Mouse (Mus musculus) ES-Bruce4 (cell line): ENCODE measurements around the gene Bzw2. TPM values are rescaled to one million over a fixed set of nuclear protein-coding genes. Genes with fewer than 3 reads are reported as not detected.

Experiments
- H3K27ac ChIP-seq: 2 replicates; pipeline ENCODE4 v1.5.1; 2012; ENCODE audit warnings: low read length, inconsistent platforms; ENCODE audit not compliant: insufficient read depth
- H3K27me3 ChIP-seq: 2 replicates; pipeline ENCODE4 v1.6.1; 2012; ENCODE audit warnings: mild to moderate bottlenecking, low read length, inconsistent platforms; ENCODE audit not compliant: control insufficient read depth, poor library complexity, insufficient read depth, severe bottlenecking
- H3K36me3 ChIP-seq: 2 replicates; pipeline ENCODE4 v1.6.1; 2012; ENCODE audit warnings: inconsistent platforms, mild to moderate bottlenecking, low read length, moderate library complexity; ENCODE audit not compliant: control insufficient read depth, poor library complexity, insufficient read depth, severe bottlenecking
- H3K4me1 ChIP-seq: one replicate; pipeline ENCODE4 v1.8.1; 2011; ENCODE audit warnings: low read length; ENCODE audit not compliant: control insufficient read depth, insufficient read depth
- H3K4me3 ChIP-seq: 2 replicates; pipeline ENCODE4 v1.5.1; 2011; ENCODE audit warnings: low read depth, mild to moderate bottlenecking, low read length
- H3K9ac ChIP-seq: 2 replicates; pipeline ENCODE4 v1.6.1; 2012; ENCODE audit warnings: low read depth, mild to moderate bottlenecking, inconsistent platforms; ENCODE audit not compliant: poor library complexity, severe bottlenecking
- H3K9me3 ChIP-seq: replicated peaks from 2 replicates; pipeline ENCODE4 v1.6.1; 2012; ENCODE audit warnings: mild to moderate bottlenecking, low read length, inconsistent platforms; ENCODE audit not compliant: control insufficient read depth, poor library complexity, insufficient read depth, severe bottlenecking
- CTCF ChIP-seq: IDR thresholded peaks from one replicate; pipeline ENCODE4 v1.8.1; 2011; ENCODE audit warnings: low read depth, low read length
- EP300 ChIP-seq: IDR thresholded peaks from 2 replicates; pipeline ENCODE4 v1.6.1; 2011; ENCODE audit warnings: low read depth, low read length; ENCODE audit not compliant: insufficient read depth
- POLR2A ChIP-seq: IDR thresholded peaks from one replicate; pipeline ENCODE4 v1.8.1; 2011; ENCODE audit warnings: low read length; ENCODE audit not compliant: insufficient read depth
- polyA plus RNA-seq: library from polyadenylated mRNA; stranded (reverse); fragments of >200 nt; gene quantifications from 2 replicates; pipeline ENCODE4 v1.2.4, GENCODE M21; 2011; ENCODE audit warnings: low read depth; ENCODE audit not compliant: missing spikeins, insufficient read depth, insufficient read length

Bzw2 gene
- polyA plus RNA-seq, 1 experiment: 190 TPM

DNA sequence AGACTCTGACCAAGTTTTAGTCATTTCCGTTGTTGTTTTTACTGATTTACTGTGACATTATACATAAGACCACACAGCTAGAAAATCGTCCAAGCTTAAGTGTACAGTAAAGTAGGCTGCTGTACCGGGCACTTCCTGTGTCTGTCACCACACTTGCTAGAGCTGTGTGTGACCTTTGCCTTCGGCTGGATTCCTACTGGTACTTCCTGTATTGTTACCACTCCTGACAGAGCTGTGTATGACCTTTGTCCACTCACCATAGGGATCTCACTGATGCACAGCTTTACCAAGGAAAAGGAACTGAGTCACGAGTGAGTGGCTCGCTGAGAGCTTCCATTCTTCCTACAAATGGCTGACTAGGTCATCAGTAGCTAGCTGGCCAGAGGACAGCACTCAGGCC lies 29.2 kb upstream of the Bzw2 start:
- Histone ChIP-seq H3K27ac (no peak overlapping the region), H3K4me3 (no peak overlapping the region), H3K4me1 (no peaks in the 10 kb centered on the region), H3K36me3 (peaks cover 2% of the 10 kb centered on the region; the same call in 1 of the 2 replicates), H3K9me3 (no peaks in the 10 kb centered on the region), H3K27me3 (no peaks in the 10 kb centered on the region), H3K9ac (no peak overlapping the region)
- no peak for TF ChIP-seq CTCF

DNA sequence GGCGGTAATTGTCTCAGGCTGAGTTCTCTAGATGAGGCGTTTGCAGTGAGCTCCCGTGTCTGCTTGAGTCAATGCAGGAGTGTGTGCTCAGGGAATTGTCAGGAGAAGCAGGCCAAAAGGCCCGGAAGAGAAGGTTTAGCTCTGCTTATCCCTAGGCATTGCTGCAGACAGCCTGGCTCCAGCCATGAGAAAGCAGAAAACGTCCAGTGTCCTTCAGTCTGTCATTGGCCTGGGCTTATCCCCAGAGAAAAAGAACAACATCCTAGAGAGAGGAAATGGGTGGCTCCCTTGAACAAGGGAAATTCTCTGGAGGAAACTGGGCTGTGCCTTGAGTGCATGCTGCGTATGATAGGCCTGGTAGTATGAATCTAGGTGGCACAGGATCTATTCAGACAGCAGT lies 24.7 kb upstream of the Bzw2 start:
- no peak overlapping the region for H3K9ac ChIP-seq
- no peaks in the 10 kb centered on the region for H3K9me3 ChIP-seq
- H3K36me3 ChIP-seq: peaks cover 2% of the 10 kb centered on the region; the same call in 1 of the 2 replicates
- H3K27me3 ChIP-seq: no peaks in the 10 kb centered on the region
- no peak overlapping the region for H3K27ac ChIP-seq
- TF ChIP-seq CTCF: no peak
- no peak for TF ChIP-seq EP300
- TF ChIP-seq POLR2A: no peak
- H3K4me3 ChIP-seq: no peak overlapping the region
- H3K4me1 ChIP-seq: no peaks in the 10 kb centered on the region

DNA sequence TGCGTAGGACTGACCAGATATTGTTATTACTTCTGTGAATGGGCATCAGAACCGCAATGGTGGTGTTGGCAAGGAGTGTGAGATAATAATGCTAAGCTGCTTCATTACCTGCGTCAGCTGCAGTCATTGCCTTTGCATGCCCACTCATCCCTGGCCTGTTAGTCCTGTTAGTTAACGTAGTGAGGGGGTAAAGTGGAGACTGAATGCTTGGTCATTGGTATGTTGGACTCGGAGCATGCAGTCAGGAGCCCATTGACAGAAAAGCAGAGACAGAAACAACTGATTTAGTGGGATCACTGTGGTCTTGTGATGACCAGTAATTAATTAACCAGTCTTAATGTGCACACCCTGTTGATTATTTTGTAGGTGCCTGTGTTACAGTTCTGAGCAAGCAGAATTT lies 19.3 kb upstream of the Bzw2 start:
- H3K9ac ChIP-seq: no peak overlapping the region
- no peaks in the 10 kb centered on the region for H3K4me1 ChIP-seq
- H3K4me3 ChIP-seq: no peak overlapping the region
- TF ChIP-seq CTCF (no peak), POLR2A (no peak), EP300 (no peak)
- no peaks in the 10 kb centered on the region for H3K9me3 ChIP-seq
- H3K27ac ChIP-seq: no peak overlapping the region
- H3K36me3 ChIP-seq: no peaks in the 10 kb centered on the region; the same call in 1 of the 2 replicates
- H3K27me3 ChIP-seq: no peaks in the 10 kb centered on the region

DNA sequence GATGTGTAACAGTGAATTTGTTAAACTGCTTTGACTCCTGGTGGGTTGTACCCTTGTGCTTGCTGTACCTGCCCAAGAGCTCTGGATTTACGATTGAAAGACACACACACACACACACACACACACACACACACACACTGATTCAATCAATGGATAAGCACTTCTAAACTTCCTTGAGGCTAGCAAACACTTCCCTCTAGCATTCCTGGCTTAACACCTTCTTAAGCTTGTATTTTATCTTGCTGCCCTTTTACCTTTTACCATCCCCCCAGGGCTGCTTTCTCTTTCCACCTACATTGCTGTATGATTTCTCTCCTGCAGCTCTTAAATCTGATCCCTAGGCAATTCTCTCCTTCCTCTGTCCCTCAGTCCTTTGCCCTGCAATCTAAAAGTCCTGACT lies 7.4 kb upstream of the Bzw2 start:
- Histone ChIP-seq H3K9ac (no peak overlapping the region), H3K36me3 (no peaks in the 10 kb centered on the region), H3K9me3 (no peaks in the 10 kb centered on the region), H3K4me3 (no peak overlapping the region), H3K27ac (no peak overlapping the region), H3K4me1 (peaks cover 3% of the 10 kb centered on the region), H3K27me3 (no peaks in the 10 kb centered on the region)
- no peak for TF ChIP-seq POLR2A
- no peak for TF ChIP-seq CTCF
- no peak for TF ChIP-seq EP300

DNA sequence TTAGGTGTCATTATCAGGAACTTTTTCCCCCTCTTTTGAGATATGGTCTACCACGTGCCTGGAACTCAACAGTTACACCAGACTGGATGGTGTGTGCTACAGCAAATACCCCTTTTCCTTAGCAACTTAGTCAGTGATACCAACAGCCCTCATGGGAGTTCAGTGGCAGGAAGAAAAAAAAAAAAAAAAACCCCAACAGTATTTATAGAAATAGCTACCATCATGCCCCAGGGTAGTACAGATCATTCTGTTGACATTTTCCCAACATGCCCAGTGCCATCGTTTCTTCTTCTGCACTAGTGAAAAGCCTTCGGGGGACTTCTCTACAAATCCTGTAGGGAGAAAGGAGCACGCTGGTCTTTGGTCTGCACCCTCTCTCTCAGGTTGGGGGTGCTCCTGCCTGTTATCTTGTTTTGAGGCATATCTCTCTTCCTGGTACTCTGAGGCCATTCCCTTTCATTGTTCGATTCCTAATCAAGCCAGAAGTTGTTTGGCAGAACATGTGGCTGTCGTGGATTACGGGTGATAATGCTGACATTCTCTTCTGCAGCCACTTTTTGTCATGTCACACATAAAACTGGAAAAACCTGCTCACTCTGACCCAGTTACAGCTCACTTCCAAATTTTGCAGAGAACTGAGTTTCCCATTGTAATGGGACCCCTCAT lies 6.4 kb upstream of the Bzw2 start:
- no peak overlapping the region for H3K27ac ChIP-seq
- no peaks in the 10 kb centered on the region for H3K36me3 ChIP-seq
- TF ChIP-seq POLR2A (no peak), CTCF (no peak), EP300 (no peak)
- H3K27me3 ChIP-seq: no peaks in the 10 kb centered on the region
- H3K9ac ChIP-seq: no peak overlapping the region
- H3K4me3 ChIP-seq: no peak overlapping the region
- peaks cover 3% of the 10 kb centered on the region for H3K4me1 ChIP-seq
- no peaks in the 10 kb centered on the region for H3K9me3 ChIP-seq

GRCm38 (mm10) chr12:36157304-36157637 lies 609 bp downstream of the Bzw2 start:
- H3K9ac ChIP-seq: peak overlapping the region; percentile 88
- H3K9me3 ChIP-seq: no peaks in the 10 kb centered on the region
- no peaks in the 10 kb centered on the region for H3K27me3 ChIP-seq
- H3K27ac ChIP-seq: peak overlapping the region; percentile 16
- H3K4me3 ChIP-seq: peak overlapping the region; percentile 83
- TF ChIP-seq CTCF: no peak
- TF ChIP-seq EP300: no peak
- TF ChIP-seq POLR2A: no peak
- H3K4me1 ChIP-seq: peaks cover 2% of the 10 kb centered on the region
- H3K36me3 ChIP-seq: 0 out of 2 replicates have a peak, but pooled peaks cover 2% of the 10 kb centered on the region
